Mouse (Mus musculus) cerebellum, adult 2 months (tissue): ENCODE results near the gene Tll2. TPM values are rescaled to one million over a fixed set of nuclear protein-coding genes. Genes with fewer than 3 reads are reported as not detected.

Experiments used
- DNase-seq, 2 experiments: peaks; one replicate each; pipeline ENCODE4 v3.0.0; 2021
- H3K27ac ChIP-seq: fragments of 200-500 bp; 2 replicates; pipeline ENCODE4 v1.5.1; 2012; ENCODE audit warnings: low read length, control low read depth, inconsistent platforms; ENCODE audit not compliant: insufficient read depth
- H3K27me3 ChIP-seq: fragments of 200-500 bp; 2 replicates; pipeline ENCODE4 v1.6.1; 2012; ENCODE audit warnings: inconsistent platforms, mild to moderate bottlenecking, low read length, moderate library complexity; ENCODE audit not compliant: control insufficient read depth, insufficient read depth
- H3K4me1 ChIP-seq: fragments of 200-500 bp; 2 replicates; pipeline ENCODE4 v1.6.1; 2011; ENCODE audit warnings: low read length; ENCODE audit not compliant: control insufficient read depth, insufficient read depth
- H3K4me3 ChIP-seq: fragments of 200-500 bp; replicated peaks from 2 replicates; pipeline ENCODE3; 2011; ENCODE audit warnings: mild to moderate bottlenecking, low read depth, low read length, control low read depth; ENCODE audit not compliant: insufficient read depth
- CTCF ChIP-seq: fragments of 200-500 bp; IDR thresholded peaks from 2 replicates; pipeline ENCODE4 v1.5.1; 2011; ENCODE audit warnings: low read depth, mild to moderate bottlenecking, control low read depth, low read length, moderate library complexity, borderline replicate concordance; ENCODE audit not compliant: insufficient read depth
- POLR2A ChIP-seq: fragments of 200-500 bp; IDR thresholded peaks from 2 replicates; pipeline ENCODE4 v1.6.1; 2011; ENCODE audit warnings: low read length, control low read depth, borderline replicate concordance; ENCODE audit not compliant: insufficient read depth
- WGBS: fragments of 180-500 bp; shearing (Covaris S2); methylation state at CpG from one replicate; pipeline ENCODE4 v1.1.7; 2018; 5-methylcytosine and 5-hydroxymethylcytosine counted together
- polyA plus RNA-seq: library from polyadenylated mRNA; depleted of rRNA; stranded (reverse); fragments of >200 nt; gene quantifications from 2 replicates; pipeline ENCODE4 v1.2.3, GENCODE M21; 2012

Gene Tll2
- polyA plus RNA-seq, 1 experiment = 0.90 TPM

DNA sequence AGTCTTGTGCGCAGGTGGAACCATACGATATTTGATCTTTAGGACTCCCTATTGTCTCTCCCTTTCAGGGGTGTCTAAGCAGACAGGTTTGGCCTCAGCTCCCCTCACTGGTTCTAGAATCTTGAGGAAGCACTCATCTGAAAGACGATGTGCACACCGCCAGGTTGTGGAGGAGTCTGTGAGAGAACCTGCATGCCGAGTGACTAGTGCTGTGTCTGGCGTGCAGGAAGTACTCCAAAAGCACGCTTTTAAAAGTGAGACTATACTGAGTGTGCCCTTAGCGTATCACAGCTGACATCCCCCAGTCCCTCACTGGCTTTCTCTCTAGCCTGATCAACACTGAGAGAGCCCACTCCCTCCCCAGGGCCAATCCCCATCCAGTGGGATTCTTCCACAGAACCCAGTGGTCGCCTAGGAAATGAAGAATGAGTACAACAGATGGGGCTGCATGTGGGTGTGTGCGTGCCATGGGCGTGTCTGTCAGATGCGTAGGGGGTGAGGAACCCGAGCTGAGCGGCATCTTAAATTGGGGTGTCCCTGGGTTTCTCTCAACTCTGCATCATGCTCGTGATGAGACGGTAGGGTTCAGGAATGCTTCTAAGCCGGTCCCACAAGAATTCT lies 92.6 kb downstream of the Tll2 start:
- Histone ChIP-seq H3K4me3 (no peak overlapping the region), H3K27me3 (0 out of 2 replicates have a peak, but pooled peaks cover 1% of the 10 kb centered on the region), H3K27ac (no peak overlapping the region), H3K4me1 (peaks cover 15% of the 10 kb centered on the region)
- WGBS = 30% methylated on average over 17 of the region's 17 CpGs
- DNase-seq = no peak
- no peak for TF ChIP-seq CTCF
- TF ChIP-seq POLR2A = no peak

DNA sequence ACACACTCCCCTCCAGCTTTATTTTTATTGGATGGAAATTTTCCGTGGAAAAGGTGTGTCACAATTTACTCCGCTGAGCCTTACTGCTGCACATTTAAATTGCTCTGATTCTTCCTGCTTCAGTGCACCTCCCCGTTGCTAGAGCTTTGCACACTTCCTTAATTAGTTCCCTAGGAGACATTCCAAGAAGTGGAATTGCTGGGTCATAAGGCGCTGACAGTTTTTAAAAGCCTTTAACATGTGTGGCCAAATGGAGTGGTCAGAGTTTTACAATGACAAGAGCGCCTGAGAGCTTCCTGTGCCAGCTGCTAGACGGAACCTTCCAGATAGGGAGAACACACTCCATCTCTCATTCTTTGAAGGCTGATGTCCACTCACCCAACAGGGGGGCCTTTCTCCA lies 94.0 kb downstream of the Tll2 start:
- DNase-seq = no peak
- Histone ChIP-seq H3K27me3 (0 out of 2 replicates have a peak, but pooled peaks cover 1% of the 10 kb centered on the region), H3K27ac (no peak overlapping the region), H3K4me3 (no peak overlapping the region), H3K4me1 (peaks cover 17% of the 10 kb centered on the region)
- no peak for TF ChIP-seq POLR2A
- TF ChIP-seq CTCF = no peak
- WGBS = 43% methylated on average over 6 of the region's 6 CpGs

DNA sequence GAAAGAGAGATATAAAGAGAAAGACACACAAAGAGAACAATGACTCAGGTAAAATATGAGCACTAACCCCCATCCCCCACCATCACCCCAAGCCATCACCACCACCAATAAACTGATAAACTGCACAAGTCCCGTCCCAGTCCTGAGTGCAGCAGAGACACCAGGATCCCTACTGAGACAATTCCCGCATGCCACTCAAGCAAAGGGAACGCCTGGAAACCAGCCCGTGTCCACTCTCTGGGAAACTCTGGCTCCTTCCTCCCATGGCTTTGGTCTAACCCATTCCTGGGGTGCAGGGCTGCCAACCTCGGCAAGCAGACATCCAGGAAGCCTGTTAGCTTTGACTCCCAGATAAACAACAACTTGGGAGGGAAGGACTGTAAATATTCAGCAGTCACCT lies 96.6 kb downstream of the Tll2 start:
- TF ChIP-seq POLR2A (no peak), CTCF (no peak)
- Histone ChIP-seq H3K4me1 (peaks cover 10% of the 10 kb centered on the region), H3K27ac (no peak overlapping the region), H3K4me3 (no peak overlapping the region), H3K27me3 (peaks cover under 1% of the 10 kb centered on the region; the same call in 1 of the 2 replicates)
- WGBS = 4% methylated on average over 5 of the region's 5 CpGs
- DNase-seq = peak; percentile 29 to 42

DNA sequence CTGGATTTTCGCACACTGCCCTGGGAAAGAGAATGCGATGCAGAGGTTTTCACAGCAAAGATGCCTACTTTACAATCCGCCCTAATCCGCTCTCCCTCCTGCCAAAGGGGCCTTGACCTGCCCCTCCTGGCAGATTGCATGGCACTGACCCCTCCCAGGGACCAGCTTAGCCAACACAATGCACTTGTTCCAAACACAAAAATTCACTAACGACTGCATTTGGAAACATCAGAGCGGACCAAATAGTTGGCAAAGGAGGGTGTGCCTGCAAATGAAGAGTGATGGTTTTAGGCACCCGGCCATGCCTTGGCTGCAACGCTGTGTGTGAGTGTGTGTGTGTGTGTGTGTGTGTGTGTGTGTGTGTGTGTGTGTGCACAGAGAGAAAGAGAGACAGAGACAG lies 97.1 kb downstream of the Tll2 start:
- peak; percentile 22 to 29 for DNase-seq
- H3K4me1 ChIP-seq = peaks cover 10% of the 10 kb centered on the region
- no peaks in the 10 kb centered on the region; the same call in 1 of the 2 replicates for H3K27me3 ChIP-seq
- WGBS = 13% methylated on average over 8 of the region's 8 CpGs
- TF ChIP-seq POLR2A (no peak), CTCF (no peak)
- no peak overlapping the region for H3K27ac ChIP-seq
- H3K4me3 ChIP-seq = no peak overlapping the region

DNA sequence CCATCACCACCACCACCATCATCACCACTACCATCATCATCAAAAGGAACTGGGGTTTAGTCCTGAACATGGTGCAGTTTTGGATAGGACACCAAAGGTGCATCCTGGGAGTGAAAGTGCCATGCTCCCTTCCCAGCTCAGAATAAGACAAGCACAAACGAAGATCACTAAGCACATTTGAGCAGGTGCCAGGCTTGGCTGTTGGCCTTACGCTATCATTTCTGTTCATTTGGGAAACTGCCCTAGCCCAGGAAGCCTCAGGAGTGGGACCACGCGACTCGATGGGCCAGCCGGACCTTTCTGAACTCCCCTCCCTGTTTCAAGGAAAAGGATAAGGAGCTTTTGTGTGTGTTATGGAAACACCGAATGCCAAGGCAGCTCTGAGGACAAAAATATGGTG lies 98.0 kb downstream of the Tll2 start:
- no peak for DNase-seq
- WGBS = 15% methylated on average over 7 of the region's 7 CpGs
- TF ChIP-seq POLR2A = no peak
- no peak for TF ChIP-seq CTCF
- Histone ChIP-seq H3K4me3 (no peak overlapping the region), H3K27me3 (no peaks in the 10 kb centered on the region; the same call in 1 of the 2 replicates), H3K4me1 (peaks cover 10% of the 10 kb centered on the region), H3K27ac (no peak overlapping the region)

DNA sequence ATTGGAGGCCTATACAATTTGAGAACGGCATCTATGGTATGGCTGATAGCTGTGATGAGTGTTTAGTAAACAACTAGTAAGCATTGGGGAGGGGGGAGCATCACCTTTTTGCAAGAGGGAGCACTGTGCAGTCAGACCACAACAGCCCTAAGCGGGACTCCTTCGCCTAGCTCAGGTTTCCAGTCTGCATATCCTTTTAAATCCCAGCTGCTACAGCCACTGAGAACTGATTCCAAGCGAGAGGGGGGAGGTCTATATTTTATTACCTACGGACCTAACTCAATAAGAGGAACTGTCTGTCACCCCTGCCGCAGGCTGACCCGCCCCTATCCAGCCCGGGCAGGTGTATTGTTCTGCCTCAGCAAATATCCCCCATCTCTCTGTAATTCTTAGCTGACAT lies 99.1 kb downstream of the Tll2 start:
- Histone ChIP-seq H3K4me3 (no peak overlapping the region), H3K27me3 (no peaks in the 10 kb centered on the region; the same call in 1 of the 2 replicates), H3K4me1 (peaks cover 12% of the 10 kb centered on the region), H3K27ac (no peak overlapping the region)
- DNase-seq = no peak
- 81% methylated on average over 8 of the region's 8 CpGs for WGBS
- TF ChIP-seq POLR2A (no peak), CTCF (no peak)

DNA sequence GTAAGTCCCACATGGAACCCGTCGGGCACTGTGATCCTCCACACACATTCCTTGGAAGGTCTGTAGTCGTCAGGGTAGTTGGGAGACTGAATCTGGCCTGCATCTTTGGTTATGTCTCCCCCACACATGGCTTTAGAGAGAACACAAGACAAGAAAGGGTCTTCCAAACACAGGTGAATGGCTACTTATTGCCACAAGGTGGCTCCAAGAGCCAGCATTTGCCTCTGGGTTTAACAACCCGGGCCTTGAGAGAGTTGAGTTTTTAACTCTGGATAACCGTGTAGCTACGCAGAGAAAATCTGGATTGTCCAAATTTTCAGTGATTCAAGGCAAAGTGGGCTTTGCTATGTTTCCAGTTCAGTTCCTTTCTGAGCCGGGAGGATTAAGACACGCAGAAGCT lies 101.7 kb downstream of the Tll2 start:
- DNase-seq = no peak
- WGBS = 38% methylated on average over 8 of the region's 8 CpGs
- TF ChIP-seq POLR2A (no peak), CTCF (peak; percentile 56)

GRCm38 (mm10) chr19:41101390-41101789 lies 105.2 kb downstream of the Tll2 start:
- DNase-seq = peak; percentile 97 to 98
- H3K4me1 ChIP-seq = peaks cover 15% of the 10 kb centered on the region
- 7% methylated on average over 8 of the region's 8 CpGs for WGBS
- TF ChIP-seq POLR2A (no peak), CTCF (no peak)
- no peaks in the 10 kb centered on the region; the same call in 1 of the 2 replicates for H3K27me3 ChIP-seq
- H3K4me3 ChIP-seq = no peak overlapping the region
- H3K27ac ChIP-seq = no peak overlapping the region

More for the DNA sequence above, 101.7 kb downstream of the Tll2 start:
- no peaks in the 10 kb centered on the region; the same call in 1 of the 2 replicates for H3K27me3 ChIP-seq
- H3K4me3 ChIP-seq = no peak overlapping the region
- no peak overlapping the region for H3K27ac ChIP-seq
- H3K4me1 ChIP-seq = peaks cover 18% of the 10 kb centered on the region
